Mouse (Mus musculus): ENCODE results near the gene Sirt2. TPM values are rescaled to one million over a fixed set of nuclear protein-coding genes. Genes with fewer than 3 reads are reported as not detected.

Gene Sirt2
- 104 and 110 TPM in 2 replicates for polyA plus RNA-seq (2014; fragmentation: Nextera tagmentation; extraction: Ambion mirVana)

DNA sequence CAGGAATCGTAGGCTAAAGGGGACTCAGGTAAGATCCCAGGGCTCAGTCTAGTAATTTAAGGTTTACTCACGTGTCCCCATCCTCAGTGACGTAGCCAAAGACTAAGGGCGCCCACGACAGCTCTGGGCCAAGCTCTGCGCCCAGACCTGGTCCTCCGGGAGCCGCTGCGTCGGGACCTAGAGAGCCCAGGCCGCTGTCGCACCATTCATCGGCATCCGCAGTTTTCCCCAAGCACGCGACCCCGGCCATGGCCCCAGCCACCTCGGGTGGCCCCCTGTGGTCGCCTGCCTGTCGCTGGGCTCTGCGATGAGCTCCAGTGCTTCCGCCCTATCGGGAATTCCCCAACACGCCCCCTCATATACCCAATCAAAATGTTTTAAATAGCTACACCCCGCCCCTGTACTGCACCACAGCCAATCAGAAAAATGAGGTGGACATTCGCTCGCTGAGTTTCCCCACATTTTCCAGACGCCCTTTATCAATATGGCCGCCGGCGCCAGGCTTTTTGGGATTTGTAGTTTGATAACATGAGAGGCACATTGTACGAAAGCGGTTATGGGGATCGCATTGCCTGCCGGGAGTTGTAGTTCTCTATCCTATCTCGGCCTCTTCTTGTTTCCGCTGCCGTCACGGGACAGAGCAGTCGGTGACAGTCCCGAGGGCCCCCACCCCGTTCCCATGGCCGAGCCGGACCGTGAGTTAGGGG, at the start of gene Sirt2:
Gene Sirt2, plus strand, starts transcription at position 563 of the 707 bp plus-strand sequence.
- H3K9ac ChIP-seq (replicated peaks; ENCODE audit: low read length) = peak within 1 kb of the TSS; percentile 66
- DNase-seq (peak; percentile 99), ATAC-seq (ENCODE audit: low FRiP score, low TSS enrichment) (peak; percentile 98)
- peak within 1 kb of the TSS; percentile 72 for H3K4me3 ChIP-seq (replicated peaks; ENCODE audit: low read depth, low read length)
- H3K4me2 ChIP-seq (ENCODE audit: low read length) = peak within 1 kb of the TSS; percentile 75
- no peaks in the 10 kb centered on the region for H3K9me3 ChIP-seq (ENCODE audit: control insufficient read depth, low read length)
- peaks cover 8% of the 10 kb centered on the region for H3K36me3 ChIP-seq (ENCODE audit: control insufficient read depth, insufficient read depth, low read length)
- WGBS = under 1% methylated on average over 45 of the region's 45 CpGs
- H3K27me3 ChIP-seq (ENCODE audit: control insufficient read depth, insufficient read depth, low read length) = no peaks in the 10 kb centered on the region
- no peak within 1 kb of the TSS for H3K27ac ChIP-seq (replicated peaks; ENCODE audit: low read depth, low read length)
- peaks cover 16% of the 10 kb centered on the region for H3K4me1 ChIP-seq (ENCODE audit: control insufficient read depth, insufficient read depth, low read length)

GRCm38 (mm10) chr7:28717726-28718125, 48.8 kb upstream of the Sirt2 start:
- no peaks in the 10 kb centered on the region; the same call in 1 of the 2 replicates for H3K4me1 ChIP-seq (ENCODE audit: control insufficient read depth, insufficient read depth, low read length)
- ATAC-seq (ENCODE audit: low FRiP score, low TSS enrichment) (no peak), DNase-seq (no peak)
- H3K36me3 ChIP-seq (ENCODE audit: control insufficient read depth, insufficient read depth, low read length) = no peaks in the 10 kb centered on the region
- no peaks in the 10 kb centered on the region for H3K27me3 ChIP-seq (ENCODE audit: control insufficient read depth, insufficient read depth, low read length)
- no peak overlapping the region for H3K4me2 ChIP-seq (ENCODE audit: low read length)
- H3K27ac ChIP-seq (replicated peaks; ENCODE audit: low read depth, low read length) = no peak overlapping the region
- H3K9ac ChIP-seq (replicated peaks; ENCODE audit: low read length) = no peak overlapping the region
- H3K4me3 ChIP-seq (replicated peaks; ENCODE audit: low read depth, low read length) = no peak overlapping the region
- WGBS = 93% methylated on average over 10 of the region's 10 CpGs
- no peaks in the 10 kb centered on the region for H3K9me3 ChIP-seq (ENCODE audit: control insufficient read depth, low read length)

- Histone ChIP-seq H3K4me1 (ENCODE audit: control insufficient read depth, insufficient read depth, low read length) (no peaks in the 10 kb centered on the region; the same call in 1 of the 2 replicates), H3K9ac (replicated peaks; ENCODE audit: low read length) (no peak overlapping the region), H3K36me3 (ENCODE audit: control insufficient read depth, insufficient read depth, low read length) (no peaks in the 10 kb centered on the region), H3K4me2 (ENCODE audit: low read length) (no peak overlapping the region), H3K27ac (replicated peaks; ENCODE audit: low read depth, low read length) (no peak overlapping the region), H3K9me3 (ENCODE audit: control insufficient read depth, low read length) (no peaks in the 10 kb centered on the region), H3K4me3 (replicated peaks; ENCODE audit: low read depth, low read length) (no peak overlapping the region), H3K27me3 (ENCODE audit: control insufficient read depth, insufficient read depth, low read length) (no peaks in the 10 kb centered on the region)
- WGBS = 69% methylated on average over 4 of the region's 4 CpGs
- DNase-seq (no peak), ATAC-seq (ENCODE audit: low FRiP score, low TSS enrichment) (no peak)
Observed at GRCm38 (mm10) chr7:28719159-28719558, 47.4 kb upstream of the Sirt2 start.

DNA sequence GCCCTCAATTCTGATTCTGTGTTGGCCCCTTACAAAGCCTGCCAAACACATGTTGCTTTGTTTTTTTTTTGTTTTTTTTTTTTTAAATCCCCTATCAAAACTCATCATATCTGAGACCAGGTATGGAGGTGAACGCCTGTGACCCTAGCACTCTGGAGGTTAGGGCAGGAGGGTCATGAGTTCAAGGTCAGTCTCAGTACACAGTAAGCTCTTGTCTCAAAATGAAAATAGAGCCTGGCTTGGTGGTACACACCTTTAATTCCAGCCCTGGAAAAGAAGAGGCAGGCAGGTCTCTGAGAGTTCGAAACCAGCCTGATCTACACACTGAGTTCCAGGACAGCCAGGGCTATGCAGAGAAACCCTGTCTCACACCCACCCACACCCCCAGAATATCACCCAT, 46.9 kb upstream of the Sirt2 start:
- ATAC-seq (ENCODE audit: low FRiP score, low TSS enrichment) (no peak), DNase-seq (no peak)
- no peak overlapping the region for H3K4me2 ChIP-seq (ENCODE audit: low read length)
- 93% methylated on average over 2 of the region's 2 CpGs for WGBS
- H3K9me3 ChIP-seq (ENCODE audit: control insufficient read depth, low read length) = no peaks in the 10 kb centered on the region
- H3K36me3 ChIP-seq (ENCODE audit: control insufficient read depth, insufficient read depth, low read length) = no peaks in the 10 kb centered on the region
- H3K4me1 ChIP-seq (ENCODE audit: control insufficient read depth, insufficient read depth, low read length) = no peaks in the 10 kb centered on the region; the same call in 1 of the 2 replicates
- no peak overlapping the region for H3K27ac ChIP-seq (replicated peaks; ENCODE audit: low read depth, low read length)
- no peaks in the 10 kb centered on the region for H3K27me3 ChIP-seq (ENCODE audit: control insufficient read depth, insufficient read depth, low read length)
- H3K4me3 ChIP-seq (replicated peaks; ENCODE audit: low read depth, low read length) = no peak overlapping the region
- H3K9ac ChIP-seq (replicated peaks; ENCODE audit: low read length) = no peak overlapping the region

GRCm38 (mm10) chr7:28720753-28721537, 45.6 kb upstream of the Sirt2 start:
- H3K9me3 ChIP-seq (ENCODE audit: control insufficient read depth, low read length) = no peaks in the 10 kb centered on the region
- no peak overlapping the region for H3K9ac ChIP-seq (replicated peaks; ENCODE audit: low read length)
- no peaks in the 10 kb centered on the region for H3K27me3 ChIP-seq (ENCODE audit: control insufficient read depth, insufficient read depth, low read length)
- no peaks in the 10 kb centered on the region; the same call in 1 of the 2 replicates for H3K4me1 ChIP-seq (ENCODE audit: control insufficient read depth, insufficient read depth, low read length)
- H3K36me3 ChIP-seq (ENCODE audit: control insufficient read depth, insufficient read depth, low read length) = no peaks in the 10 kb centered on the region
- DNase-seq (no peak), ATAC-seq (ENCODE audit: low FRiP score, low TSS enrichment) (no peak)
- no peak overlapping the region for H3K4me3 ChIP-seq (replicated peaks; ENCODE audit: low read depth, low read length)
- no peak overlapping the region for H3K4me2 ChIP-seq (ENCODE audit: low read length)
- WGBS = 85% methylated on average over 3 of the region's 3 CpGs
- H3K27ac ChIP-seq (replicated peaks; ENCODE audit: low read depth, low read length) = no peak overlapping the region

DNA sequence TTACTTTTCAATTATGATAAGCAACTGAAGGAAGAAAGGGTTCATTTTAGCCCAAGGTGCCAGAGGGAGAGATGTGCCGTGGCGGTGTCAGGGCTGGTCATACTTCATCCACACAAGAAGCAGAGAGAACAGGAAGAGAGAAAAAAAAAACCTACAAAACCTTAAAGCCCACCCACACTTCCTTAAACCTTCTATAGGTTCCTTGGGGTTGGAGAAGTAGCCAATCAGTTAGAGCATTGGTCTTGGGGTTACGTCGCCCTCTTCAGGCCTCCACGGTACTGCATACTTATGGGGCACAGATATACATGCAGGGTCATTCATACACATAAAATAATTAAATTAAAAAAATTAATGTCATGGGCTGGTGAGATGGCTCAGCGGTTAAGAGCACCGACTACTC, 44.5 kb upstream of the Sirt2 start:
- no peak overlapping the region for H3K4me2 ChIP-seq (ENCODE audit: low read length)
- H3K27ac ChIP-seq (replicated peaks; ENCODE audit: low read depth, low read length) = no peak overlapping the region
- H3K4me3 ChIP-seq (replicated peaks; ENCODE audit: low read depth, low read length) = no peak overlapping the region
- no peak for DNase-seq
- H3K36me3 ChIP-seq (ENCODE audit: control insufficient read depth, insufficient read depth, low read length) = no peaks in the 10 kb centered on the region
- H3K4me1 ChIP-seq (ENCODE audit: control insufficient read depth, insufficient read depth, low read length) = no peaks in the 10 kb centered on the region
- no peaks in the 10 kb centered on the region for H3K9me3 ChIP-seq (ENCODE audit: control insufficient read depth, low read length)
- H3K9ac ChIP-seq (replicated peaks; ENCODE audit: low read length) = no peak overlapping the region
- no peak for ATAC-seq (ENCODE audit: low FRiP score, low TSS enrichment)
- WGBS = 92% methylated on average over 7 of the region's 7 CpGs
- no peaks in the 10 kb centered on the region for H3K27me3 ChIP-seq (ENCODE audit: control insufficient read depth, insufficient read depth, low read length)

- no peaks in the 10 kb centered on the region for H3K36me3 ChIP-seq (ENCODE audit: control insufficient read depth, insufficient read depth, low read length)
- H3K4me1 ChIP-seq (ENCODE audit: control insufficient read depth, insufficient read depth, low read length) = no peaks in the 10 kb centered on the region
- no peaks in the 10 kb centered on the region for H3K27me3 ChIP-seq (ENCODE audit: control insufficient read depth, insufficient read depth, low read length)
- 92% methylated on average over 2 of the region's 2 CpGs for WGBS
- no peak overlapping the region for H3K9ac ChIP-seq (replicated peaks; ENCODE audit: low read length)
- H3K27ac ChIP-seq (replicated peaks; ENCODE audit: low read depth, low read length) = no peak overlapping the region
- no peak overlapping the region for H3K4me2 ChIP-seq (ENCODE audit: low read length)
- no peak for DNase-seq
- no peak overlapping the region for H3K4me3 ChIP-seq (replicated peaks; ENCODE audit: low read depth, low read length)
- ATAC-seq (ENCODE audit: low FRiP score, low TSS enrichment) = no peak
- no peaks in the 10 kb centered on the region for H3K9me3 ChIP-seq (ENCODE audit: control insufficient read depth, low read length)
Observed at GRCm38 (mm10) chr7:28724613-28725012, 41.9 kb upstream of the Sirt2 start.

GRCm38 (mm10) chr7:28726600-28726999, 39.9 kb upstream of the Sirt2 start:
- H3K4me2 ChIP-seq (ENCODE audit: low read length) = 0 out of 2 replicates have a peak overlapping the region, but pooled peaks have one; percentile 18
- H3K36me3 ChIP-seq (ENCODE audit: control insufficient read depth, insufficient read depth, low read length) = no peaks in the 10 kb centered on the region
- 0 out of 2 replicates have a peak, but pooled peaks cover 3% of the 10 kb centered on the region for H3K9me3 ChIP-seq (ENCODE audit: control insufficient read depth, low read length)
- ATAC-seq (ENCODE audit: low FRiP score, low TSS enrichment) (no peak), DNase-seq (peak; percentile 88)
- H3K9ac ChIP-seq (replicated peaks; ENCODE audit: low read length) = no peak overlapping the region
- no peaks in the 10 kb centered on the region for H3K4me1 ChIP-seq (ENCODE audit: control insufficient read depth, insufficient read depth, low read length)
- WGBS = 8% methylated on average over 14 of the region's 14 CpGs
- no peak overlapping the region for H3K27ac ChIP-seq (replicated peaks; ENCODE audit: low read depth, low read length)
- H3K27me3 ChIP-seq (ENCODE audit: control insufficient read depth, insufficient read depth, low read length) = no peaks in the 10 kb centered on the region
- no peak overlapping the region for H3K4me3 ChIP-seq (replicated peaks; ENCODE audit: low read depth, low read length)
